Mouse (Mus musculus): ENCODE measurements around the gene Lrch1.

Lrch1 gene

GRCm38 (mm10) chr14:74947376-74948013 lies at the start of gene Lrch1:
Lrch1 (minus strand) TSS chr14:74947876.
- peak; percentile 78 for DNase-seq

GRCm38 (mm10) chr14:74997041-74997440 lies 49.4 kb upstream of the Lrch1 start:
- DNase-seq = no peak

GRCm38 (mm10) chr14:74996556-74996955 lies 48.9 kb upstream of the Lrch1 start:
- DNase-seq = no peak

DNA sequence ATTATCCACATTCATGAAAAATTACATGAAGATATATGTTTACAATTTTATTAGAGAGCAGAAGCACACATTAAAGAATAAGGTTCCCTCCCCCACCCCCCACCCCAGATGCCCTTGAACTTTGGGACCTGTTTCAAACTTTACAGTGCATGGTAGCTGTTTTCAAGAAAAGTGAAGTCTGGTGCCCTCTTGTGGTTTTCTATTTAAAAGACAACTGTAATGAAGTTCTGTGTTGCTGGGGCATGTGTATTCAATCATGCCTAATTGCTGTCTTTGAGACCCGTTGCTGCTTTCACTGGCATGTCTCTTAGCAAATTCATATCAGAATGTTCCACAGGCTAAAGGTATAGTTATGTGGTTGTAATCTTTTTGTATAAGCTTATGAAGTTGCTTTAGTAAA lies 42.8 kb upstream of the Lrch1 start:
- no peak for DNase-seq

DNA sequence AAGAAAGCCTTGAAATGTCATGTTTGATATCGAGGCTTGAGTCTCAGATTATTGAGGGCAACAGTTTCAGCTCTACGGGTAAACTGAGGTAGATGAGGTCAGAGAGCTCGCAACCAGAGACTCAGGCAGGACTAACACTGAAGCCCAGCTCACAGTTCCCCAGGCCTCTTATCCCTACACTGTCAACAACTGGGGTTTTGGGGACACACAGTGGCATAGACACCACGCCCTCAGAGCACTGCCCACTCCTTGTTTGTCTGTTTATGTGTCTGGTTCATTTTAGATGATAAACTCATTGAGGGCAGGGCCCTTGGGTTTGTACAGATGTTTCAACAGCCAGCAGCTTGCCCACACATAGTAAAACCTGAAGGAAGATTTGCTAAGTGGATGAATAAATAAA lies 42.2 kb upstream of the Lrch1 start:
- no peak for DNase-seq

GRCm38 (mm10) chr14:74989322-74989721 lies 41.6 kb upstream of the Lrch1 start:
- DNase-seq = no peak

DNA sequence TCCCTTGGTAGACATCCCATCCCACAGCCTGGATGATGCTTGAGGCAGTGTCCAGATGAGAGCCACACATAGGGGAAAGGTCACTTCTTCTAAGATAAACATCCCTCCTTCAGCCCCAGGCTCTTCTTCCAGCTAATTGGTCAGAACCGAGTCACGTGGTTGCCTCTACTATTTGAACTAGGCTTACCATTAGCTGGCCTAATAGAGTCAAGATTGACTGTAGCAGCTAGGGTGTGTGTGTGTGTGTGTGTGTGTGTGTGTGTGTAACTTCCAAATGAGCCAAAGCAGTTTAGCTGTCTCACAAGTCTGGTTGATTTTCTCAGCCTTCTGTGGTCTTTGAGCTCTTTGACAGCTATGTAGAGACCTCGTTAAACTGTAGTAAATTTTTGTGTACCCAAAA lies 38.9 kb upstream of the Lrch1 start:
- no peak for DNase-seq

DNA sequence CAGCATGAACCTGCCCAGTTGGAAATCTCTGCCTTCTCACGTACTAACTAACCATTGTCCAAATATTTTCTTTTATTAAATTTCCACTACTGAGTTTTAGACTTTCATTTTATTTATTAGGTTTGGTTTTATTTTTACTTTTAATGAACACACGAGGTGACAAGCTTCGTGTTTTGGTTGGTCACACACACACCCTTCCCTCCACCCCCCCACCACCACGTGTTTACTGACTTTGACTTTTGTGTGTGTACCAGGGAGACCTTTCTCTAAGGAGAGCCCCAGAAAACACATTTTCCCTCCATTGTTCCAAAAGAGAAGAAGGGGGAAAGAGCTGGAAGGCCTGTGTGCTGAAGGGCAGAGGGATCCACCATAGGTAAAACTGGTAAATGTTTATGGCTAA lies 38.0 kb upstream of the Lrch1 start:
- DNase-seq = no peak

DNA sequence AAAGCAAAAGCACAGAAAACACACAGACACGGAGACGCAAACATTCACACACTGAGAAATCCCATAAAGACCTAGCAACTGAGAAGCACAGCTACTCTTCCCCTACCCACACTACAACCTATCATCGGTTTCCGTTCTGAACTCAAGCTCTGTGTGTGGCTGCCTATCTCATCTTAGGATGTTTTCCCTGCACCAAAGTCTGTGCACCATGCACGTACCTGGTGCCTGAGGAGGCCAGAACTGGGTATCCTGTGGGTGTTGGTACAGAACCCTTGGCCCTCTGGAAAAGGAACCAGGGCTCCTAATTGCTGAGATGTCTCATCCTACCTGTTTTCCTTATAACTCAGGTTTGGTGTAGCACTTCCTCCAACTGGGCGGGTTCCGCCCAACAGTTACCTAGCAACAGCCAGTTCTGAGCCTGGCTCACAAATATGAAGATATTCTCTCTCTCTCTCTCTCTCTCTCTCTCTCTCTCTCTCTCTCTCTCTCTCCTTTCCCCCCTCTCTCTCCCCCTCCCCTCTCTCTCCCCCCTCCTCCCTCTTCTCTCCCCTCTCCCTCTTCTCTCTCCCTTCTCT lies 37.2 kb upstream of the Lrch1 start:
- no peak for DNase-seq

DNA sequence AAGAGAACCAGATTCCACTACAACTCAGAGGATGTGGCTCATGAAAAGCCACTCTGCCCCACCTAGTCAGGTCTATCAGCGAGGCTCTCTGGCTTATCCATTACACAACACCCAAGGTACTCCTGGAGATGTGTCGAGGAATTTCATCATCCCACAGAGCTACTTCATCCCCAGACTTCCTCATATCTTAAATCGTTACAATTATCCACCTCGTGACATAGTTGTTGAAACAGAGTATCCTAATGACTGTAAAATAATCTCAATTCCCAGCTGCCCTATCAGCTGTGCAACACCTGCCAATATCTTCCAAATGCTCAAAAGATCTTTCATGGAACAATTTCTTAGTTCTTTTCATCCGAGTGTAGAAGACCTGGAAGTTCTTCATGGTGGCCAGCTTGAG lies 35.4 kb upstream of the Lrch1 start:
- no peak for DNase-seq

DNA sequence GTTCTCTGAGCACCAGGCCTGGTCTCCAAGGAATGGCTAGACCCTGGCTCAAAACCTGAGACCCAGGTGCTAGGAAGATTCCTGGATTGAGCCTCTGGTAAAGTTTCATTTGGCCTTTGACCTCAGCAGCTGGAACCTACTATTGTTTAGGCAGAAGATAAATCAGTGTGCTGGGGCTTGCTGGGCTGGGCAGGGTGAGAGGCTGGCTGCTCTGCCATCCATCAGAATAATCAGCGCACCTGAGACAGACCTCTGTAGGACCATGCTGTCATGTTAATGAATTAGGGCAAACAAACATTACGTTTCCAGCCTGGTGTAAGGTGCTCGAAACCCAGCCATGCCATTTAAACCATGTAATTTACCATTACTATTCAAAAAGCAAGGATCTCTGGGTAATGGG lies 33.3 kb upstream of the Lrch1 start:
- no peak for DNase-seq

- no peak for DNase-seq
Measured at GRCm38 (mm10) chr14:74976972-74977371, 29.3 kb upstream of the Lrch1 start.

- no peak for DNase-seq
Measured at GRCm38 (mm10) chr14:74974136-74974651, 26.5 kb upstream of the Lrch1 start.

DNA sequence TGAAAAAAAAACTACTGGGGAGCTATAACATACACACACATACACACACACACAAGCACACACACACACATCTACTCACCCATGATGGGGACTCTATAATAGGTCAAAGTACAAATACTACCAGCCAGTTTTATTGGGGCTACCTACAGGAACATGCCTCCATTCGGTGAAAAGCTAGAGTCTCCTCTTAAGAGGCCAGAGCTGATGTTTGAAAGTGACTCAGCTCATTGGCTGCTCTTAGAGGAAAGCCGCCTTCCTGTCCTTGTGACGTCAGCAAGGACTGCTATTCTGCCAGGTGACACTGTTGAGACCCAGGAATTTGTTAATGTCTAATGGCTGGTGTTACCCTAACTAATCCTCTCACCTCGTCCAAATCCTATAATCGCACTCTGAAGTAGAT lies 25.0 kb upstream of the Lrch1 start:
- no peak for DNase-seq

DNA sequence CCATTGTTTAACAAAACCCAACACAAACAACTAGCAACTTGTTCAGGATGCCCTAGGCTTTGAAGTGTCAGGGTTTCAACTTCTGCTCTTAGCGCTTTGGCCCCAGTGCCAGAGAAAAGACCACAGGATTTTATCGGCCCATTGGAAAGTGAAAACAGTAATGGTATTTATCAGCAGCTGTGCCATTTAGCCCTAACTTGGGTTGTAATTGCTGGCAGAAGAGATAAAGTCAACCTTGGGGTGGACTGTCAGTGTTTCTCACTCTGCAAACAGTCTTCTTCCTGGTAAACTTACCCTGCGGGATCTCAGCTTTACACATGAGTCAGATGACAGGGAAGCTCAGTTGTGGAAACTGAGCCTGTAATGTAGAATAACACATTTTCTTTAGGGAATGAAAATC lies 24.5 kb upstream of the Lrch1 start:
- no peak for DNase-seq

GRCm38 (mm10) chr14:74963402-74963764 lies 15.7 kb upstream of the Lrch1 start:
- no peak for DNase-seq

DNA sequence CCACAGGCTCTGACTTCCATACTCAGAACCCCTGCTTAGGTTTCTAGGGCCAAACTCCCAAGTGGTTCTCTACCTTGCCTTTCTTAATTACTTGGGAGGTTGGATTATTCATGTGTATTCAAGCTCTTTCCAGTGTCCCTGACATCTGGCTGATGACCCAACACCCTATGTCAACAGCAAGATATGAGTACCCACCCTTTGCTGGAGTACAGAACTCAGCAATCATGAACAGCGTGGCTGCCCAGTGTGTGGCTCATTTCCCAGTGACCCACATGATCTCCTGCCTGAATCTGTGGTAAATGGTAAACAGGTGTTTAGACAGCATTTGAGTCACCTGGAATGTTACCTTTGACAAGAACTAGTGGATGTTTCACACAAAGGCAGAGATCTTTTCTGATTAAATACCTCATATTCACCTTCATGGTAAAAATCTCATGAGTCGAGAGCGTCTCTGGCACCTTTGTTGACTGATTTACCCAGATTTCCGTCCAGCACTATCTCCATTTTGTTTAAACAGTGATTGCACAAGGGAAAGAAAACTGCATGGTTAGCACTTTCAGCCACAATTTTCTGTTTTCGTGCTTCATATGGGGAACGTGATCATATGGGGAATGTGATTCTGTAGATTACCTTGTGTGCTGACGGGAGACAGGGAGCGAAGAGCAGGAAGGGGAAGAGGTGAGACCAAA lies 15.2 kb upstream of the Lrch1 start:
- DNase-seq = no peak

DNA sequence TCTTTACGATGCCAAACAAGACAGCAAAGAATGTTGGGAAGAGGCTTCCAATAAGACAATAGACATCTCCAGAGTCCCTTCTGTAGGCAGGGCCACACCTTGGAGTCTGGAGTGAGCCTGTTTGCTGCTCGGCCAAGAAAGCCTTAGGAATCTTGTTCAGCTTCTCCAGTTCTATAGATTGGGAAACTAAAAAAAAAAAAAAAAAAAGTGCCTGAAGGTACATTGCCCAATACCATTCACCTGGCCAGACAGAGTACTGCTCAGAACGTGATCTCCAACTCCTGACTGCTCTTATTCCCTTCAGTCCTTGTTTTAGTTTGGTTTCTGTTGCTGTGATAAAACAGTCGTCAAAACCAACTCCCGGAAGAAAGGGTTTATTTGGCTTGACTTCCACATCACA lies 12.9 kb upstream of the Lrch1 start:
- no peak for DNase-seq

GRCm38 (mm10) chr14:74956702-74957101 lies 9.0 kb upstream of the Lrch1 start:
- no peak for DNase-seq

DNA sequence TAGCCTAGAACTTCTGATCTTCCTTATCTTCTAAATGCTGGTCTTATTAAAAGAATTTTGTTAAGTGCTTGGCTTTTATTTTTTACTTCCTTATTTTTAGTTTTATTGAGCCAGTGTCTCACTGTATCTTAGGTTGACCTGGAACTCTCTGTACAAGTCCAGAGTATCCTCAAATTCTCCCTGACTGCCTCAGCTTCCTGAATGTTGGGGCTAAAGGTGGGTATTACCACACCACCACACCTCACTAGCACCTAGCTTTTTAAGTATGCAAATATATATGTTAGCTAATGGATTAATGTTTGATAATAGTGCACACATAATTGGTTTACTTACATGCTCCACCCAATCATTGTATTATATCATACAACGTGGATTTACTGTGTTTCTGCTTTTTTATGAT lies 8.6 kb upstream of the Lrch1 start:
- no peak for DNase-seq

DNA sequence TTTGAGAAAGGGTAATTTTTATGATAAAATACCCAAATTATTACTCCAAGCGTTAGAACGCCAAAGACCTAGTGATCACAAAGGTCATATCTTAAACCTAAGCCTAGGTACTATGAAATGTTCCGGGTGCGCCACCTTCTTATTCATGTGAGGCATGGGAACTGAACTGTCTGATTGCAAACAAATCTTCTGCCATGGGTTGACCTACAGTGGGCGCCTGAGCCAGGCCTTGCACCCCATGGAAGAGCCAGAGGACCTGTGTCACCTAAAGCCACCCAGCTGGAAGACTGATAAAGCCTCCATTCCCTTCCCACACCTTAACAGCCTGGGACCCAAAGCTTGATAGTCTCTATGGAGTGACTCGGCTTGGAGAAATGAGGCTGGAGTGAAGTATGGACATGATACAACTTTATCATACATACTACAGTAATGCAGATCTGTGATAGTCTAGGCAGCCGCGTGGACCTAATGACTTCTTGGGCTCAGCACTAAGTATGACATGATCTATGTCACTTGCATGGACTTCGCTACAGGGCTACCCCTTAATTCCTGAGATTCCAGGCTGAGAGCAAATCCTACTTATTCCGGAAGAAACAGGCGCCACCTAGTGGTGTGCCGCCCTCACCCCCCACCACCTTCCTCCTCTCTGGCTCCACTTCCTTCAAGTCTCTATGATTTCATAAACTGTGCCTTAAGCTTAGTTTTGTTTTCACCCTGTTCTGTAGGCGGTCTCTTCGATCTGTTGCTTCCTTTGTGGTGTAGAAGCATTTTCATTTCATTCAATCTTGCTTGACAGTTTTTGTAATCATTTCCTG lies 957 bp upstream of the Lrch1 start:
- DNase-seq = peak; percentile 72

DNA sequence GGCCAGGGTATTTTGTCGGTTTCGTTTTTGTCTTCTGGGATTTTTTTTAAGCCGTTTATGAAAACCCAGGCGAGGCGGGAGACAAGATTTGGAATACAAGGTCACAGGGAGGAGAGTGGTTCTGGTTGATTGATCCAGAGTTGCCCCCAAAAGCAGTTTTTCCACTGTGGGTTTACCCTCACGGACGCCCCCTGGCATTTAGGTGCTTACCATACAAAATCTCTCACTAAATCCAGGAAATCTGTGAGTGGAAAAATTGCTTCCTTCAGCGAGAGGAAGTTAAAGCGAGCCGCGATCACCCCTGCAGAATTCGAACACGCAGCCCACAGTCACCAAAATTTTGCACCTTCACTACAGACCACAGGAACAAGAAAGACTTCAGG lies 329 bp upstream of the Lrch1 start:
- no peak for DNase-seq

DNA sequence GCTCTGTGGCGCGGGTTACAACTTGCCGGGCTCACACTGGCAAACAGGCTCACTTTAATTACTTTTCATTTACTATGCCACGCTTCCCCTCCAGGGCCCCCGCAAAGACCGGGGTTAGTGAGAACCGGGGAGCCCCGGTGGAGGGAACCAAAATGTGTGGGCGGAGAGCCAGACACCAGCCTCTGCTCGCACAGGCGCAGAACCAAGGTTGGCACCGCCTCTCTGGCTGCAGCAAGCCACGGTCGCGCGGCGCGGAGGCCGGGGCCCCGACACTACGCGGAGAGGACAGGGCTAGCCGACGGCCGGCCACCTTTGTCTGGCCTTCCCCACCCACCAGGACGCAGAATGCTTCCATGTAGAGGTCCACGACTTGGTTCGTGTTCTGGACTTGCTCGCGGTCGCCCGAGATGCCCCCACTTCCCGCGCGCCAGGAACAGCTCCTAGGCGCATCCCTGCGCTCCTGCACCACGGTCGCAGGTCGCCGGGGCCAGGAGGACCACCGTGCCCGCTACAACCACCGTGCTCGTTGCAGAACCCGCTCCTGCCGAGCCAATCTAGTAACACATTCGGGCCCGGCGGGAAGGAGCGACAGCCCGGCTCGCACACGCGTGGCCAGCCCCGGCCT lies 813 bp downstream of the Lrch1 start:
- peak; percentile 79 for DNase-seq
